Mouse (Mus musculus): ENCODE measurements around the gene AW551984.

DNA sequence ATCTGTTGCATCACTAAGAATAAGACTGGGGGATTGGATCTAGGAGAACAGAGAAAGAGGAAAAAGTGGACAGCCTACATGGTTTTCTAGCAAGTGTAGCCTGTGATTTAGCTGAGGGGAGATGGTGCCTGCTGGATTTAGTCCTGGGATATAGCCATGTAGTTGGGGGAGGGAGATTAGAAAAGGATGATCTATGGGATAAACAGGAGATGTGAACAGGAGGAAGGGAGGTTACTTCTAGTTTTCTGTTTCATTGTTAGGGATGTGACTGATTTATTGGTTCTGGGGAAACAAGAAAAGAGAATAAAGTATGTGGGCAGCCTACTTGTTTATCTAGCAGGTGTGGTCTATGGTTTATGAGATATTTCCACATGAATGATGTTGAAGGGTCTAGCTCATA is 4.3 kb upstream of the AW551984 start:
- TF ChIP-seq USF1 (IDR thresholded peaks at IDR 0.05; ENCODE audit: low read depth, low read length) (no peak), BHLHE40 (IDR thresholded peaks at IDR 0.05; ENCODE audit: borderline replicate concordance, low read depth, low read length) (no peak), CTCF (IDR thresholded peaks at IDR 0.05 in 2 of 3, conservative IDR thresholded peaks at IDR 0.05 in 1 of 3; ENCODE audit: control insufficient read depth in 1 of 3, insufficient read depth in 1 of 3, low read depth in 2 of 3, low read length in 3 of 3, poor library complexity in 1 of 3, severe bottlenecking in 1 of 3) (no peak), MAX (IDR thresholded peaks at IDR 0.05; ENCODE audit: low read length) (no peak), KAT2A (conservative IDR thresholded peaks at IDR 0.05; ENCODE audit: low read depth, low read length) (no peak), NRF1 (IDR thresholded peaks at IDR 0.05; ENCODE audit: insufficient read depth, low read depth, low read length, poor library complexity, severe bottlenecking) (no peak), POLR2A (IDR thresholded peaks at IDR 0.05; ENCODE audit: control insufficient read depth in 1 of 2, insufficient read depth in 1 of 2, low read depth in 1 of 2, low read length in 2 of 2, poor library complexity in 1 of 2) (no peak), SIN3A (IDR thresholded peaks at IDR 0.05; ENCODE audit: low read length) (no peak), ZNF384 (IDR thresholded peaks at IDR 0.05; ENCODE audit: low read depth, low read length) (no peak), EP300 (IDR thresholded peaks at IDR 0.05; ENCODE audit: low read depth in 1 of 2, low read length in 2 of 2) (no peak), POLR2AphosphoS2 (IDR thresholded peaks at IDR 0.05; ENCODE audit: low read length) (no peak), NELFE (IDR thresholded peaks at IDR 0.05; ENCODE audit: low read depth, low read length) (no peak), GABPA (IDR thresholded peaks at IDR 0.05; ENCODE audit: low read depth, low read length) (no peak)

Data from MEL (cell line).